Mouse (Mus musculus): ENCODE data around the gene Med14.

The Med14 gene

DNA sequence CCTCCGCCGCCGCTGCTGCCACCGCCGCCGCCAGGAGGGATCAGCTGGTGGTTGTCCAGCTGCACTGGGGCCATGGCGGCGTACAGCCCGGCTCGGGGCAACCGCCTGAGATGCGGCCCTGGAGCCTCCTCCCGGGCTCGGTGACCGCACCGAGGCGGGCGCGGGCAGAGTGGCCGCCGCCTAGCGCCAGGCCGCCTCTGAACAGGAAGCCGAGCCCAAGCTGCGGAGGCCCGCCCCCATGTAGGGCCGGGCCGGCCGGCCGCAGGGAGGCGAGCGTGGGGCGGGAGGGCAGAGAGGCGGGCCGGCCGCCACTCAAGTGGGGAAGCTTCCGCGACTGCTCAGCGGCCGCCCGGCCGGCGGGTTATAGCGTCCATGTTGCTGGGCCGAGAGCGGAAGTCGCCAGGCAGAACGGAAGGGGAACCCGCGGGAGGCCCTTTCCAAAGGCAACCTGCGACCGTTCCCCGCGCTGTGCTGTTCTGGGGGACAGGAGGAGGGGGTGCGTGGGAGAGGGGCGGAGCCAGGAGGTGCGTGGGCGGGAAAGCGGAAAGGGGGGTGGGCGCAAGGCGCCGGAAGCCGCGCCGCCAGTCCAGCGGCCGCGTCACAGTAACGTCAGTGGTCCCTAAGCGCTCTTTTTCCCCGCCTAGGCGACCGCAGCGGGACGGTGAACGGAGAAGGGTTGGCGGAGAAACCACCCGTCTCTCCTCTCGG is at the start of gene Med14:
Gene Med14 (minus strand): TSS at position 448 of the 708 bp plus-strand sequence.
- peak; percentile 94 for DNase-seq (ENCODE audit: low read depth, low spot score)

- DNase-seq (ENCODE audit: low read depth, low spot score): no peak
Observed at GRCm38 (mm10) chrX:12800559-12800958, 38.7 kb upstream of the Med14 start.

DNA sequence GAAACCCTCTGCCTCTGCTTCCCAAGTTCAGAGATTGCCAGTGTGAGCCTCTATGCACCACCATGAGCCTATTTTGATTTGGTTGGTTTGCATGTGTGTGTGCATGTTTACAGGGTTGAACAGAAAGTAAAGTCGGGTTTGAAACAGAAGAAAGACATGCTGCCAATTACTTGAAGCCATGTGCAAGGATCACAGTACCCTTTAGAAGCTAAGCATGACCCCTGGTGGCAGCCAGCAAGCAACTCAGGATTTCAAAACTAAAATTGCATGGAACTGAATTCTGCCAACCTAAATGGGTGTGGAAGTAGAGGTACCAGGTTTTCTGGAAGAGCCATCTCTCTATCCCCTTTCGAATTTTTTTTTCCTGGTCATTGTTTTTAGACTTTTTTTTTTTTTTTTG is 33.0 kb upstream of the Med14 start:
- DNase-seq (ENCODE audit: low read depth, low spot score): peak; percentile 60

GRCm38 (mm10) chrX:12791674-12792340 is 29.9 kb upstream of the Med14 start:
- DNase-seq (ENCODE audit: low read depth, low spot score): no peak

DNA sequence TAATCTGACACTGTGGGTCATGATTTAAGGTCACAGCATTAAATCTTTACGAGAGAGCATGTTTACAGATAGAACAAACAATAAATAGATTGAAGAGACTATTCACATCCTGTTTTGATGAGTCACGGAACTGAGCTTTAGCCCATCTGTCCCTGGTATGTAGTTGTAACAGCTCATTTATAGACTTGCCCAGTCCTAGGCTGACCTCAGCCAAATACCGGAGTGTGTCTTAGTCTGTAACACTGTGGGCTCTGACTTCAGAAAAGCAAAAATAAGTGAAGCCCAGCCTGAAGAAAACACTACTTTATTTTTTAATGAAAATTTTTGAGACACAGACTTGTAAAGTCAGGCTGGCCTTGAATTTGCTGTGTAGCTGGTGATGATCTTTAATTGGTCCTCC is 11.4 kb upstream of the Med14 start:
- DNase-seq (ENCODE audit: low read depth, low spot score): no peak

DNA sequence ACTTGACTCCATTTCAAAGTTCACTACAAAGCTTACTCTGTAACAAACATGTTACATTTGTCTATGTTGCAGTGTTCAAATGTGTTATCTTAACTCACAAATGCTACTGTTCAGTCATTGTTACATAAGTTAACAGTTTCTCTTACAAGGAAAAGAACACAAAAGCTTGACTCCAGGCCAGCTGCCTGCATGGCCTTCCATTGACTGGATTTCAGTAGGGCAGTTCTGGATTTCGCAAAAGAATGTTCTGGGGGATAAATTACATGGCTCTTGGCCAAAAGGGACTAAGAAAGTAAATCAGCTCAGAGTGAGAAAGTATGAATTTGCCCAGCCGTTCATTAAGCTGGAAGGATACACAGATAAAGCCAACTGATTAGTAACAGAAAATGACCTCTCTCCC is 9.7 kb upstream of the Med14 start:
- DNase-seq (ENCODE audit: low read depth, low spot score): no peak

GRCm38 (mm10) chrX:12768571-12768970 is 6.7 kb upstream of the Med14 start:
- DNase-seq (ENCODE audit: low read depth, low spot score): no peak

GRCm38 (mm10) chrX:12766846-12767564 is 5.1 kb upstream of the Med14 start:
- DNase-seq (ENCODE audit: low read depth, low spot score): peak; percentile 69

- no peak for DNase-seq (ENCODE audit: low read depth, low spot score)
Observed at GRCm38 (mm10) chrX:12763127-12763834, 1.4 kb upstream of the Med14 start.

DNA sequence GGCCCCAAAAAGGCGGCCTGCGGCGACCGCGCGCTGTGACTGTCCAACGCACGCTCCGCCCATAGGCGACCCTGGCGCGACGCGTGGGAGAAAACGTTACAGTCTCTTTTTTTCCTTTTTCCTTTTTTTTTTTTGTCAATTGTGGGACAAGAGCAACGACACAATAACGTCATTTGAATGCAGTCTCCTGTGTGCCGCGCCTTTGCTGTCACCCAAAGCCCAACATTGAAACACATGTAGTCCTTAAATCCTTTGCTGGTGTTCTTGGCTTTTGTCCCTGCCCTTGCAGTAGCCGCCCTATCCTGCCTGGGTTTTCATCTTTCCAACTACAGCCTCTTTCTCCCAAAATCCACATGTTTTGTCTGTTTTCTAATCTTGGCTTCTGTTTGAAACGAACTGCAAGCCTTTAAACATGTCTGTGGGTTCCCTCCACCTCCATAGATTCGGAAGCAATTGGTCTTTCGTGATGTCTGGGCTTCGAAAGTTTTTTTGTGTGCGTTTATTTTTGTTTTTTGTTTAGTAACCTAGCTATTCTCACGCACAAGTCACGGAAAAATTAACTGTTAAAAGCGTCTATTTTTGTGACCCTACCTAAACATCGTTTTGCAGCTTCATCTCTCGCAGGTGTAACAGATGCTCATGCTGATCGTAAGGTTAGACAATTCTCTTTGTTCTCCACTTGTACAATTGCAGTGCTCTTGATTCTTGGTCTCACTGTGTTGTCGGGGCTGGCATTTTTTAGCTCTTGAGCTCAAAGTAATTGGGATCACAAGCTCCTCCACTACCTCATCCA is 657 bp upstream of the Med14 start:
- DNase-seq (ENCODE audit: low read depth, low spot score): no peak

DNA sequence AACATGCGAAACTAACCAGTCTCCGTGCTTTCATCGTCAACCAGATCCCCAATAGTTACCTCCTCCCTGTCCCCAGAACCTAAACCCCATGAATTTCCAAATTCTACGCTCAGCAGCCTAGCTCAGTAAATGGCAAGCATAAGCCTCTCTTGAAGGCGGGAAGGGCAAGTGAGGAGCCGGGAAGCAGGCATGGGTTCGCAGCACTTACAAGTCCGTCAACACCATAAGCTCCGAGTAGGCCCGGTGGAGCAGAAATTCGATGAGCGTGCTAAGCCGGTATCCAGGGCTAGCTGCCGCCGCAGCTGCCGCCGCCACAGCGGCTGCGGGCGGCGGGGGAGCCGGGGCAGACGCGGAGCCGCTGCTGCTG is 631 bp downstream of the Med14 start:
- DNase-seq (ENCODE audit: low read depth, low spot score): no peak

- peak; percentile 13 for DNase-seq (ENCODE audit: low read depth, low spot score)
Observed at GRCm38 (mm10) chrX:12760501-12760900, 1.4 kb downstream of the Med14 start.

DNA sequence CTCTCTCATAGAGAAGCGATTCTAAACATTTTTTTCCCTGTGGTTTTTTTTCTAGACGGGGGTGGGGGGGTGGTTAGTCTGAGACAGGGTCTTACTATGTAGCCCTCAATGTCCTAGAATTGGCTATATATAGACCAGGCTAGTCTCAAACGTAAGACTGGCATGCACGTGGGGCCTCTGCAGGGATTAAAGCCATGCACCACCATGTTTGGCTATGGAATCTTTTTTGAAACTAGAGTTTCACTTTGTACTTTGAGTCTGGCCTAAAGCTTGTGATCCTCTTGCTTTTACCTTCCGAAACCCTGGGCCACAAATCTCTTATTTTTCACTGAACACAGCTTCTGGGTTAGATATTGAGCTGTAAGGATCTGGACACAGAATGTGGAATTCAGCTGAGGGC is 2.2 kb downstream of the Med14 start:
- DNase-seq (ENCODE audit: low read depth, low spot score): peak; percentile 21

DNA sequence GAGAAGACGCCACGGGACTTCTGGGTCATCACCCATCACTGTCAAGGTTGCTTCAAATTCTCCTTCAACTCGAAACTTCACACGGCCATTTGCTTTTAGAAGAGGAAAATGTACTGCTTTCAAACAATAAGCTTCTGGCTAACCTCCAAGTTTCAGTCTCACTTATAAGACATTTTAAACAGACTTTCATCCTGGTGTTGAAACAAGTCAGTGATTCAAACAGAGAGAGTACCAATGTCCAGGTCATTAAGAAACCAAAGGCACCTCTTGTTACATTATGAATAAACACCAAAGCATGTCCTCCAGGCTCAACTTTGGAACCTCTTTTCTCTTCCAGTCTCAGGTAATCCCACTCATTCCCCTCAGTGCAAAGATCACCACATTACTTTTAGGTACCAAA is 14.0 kb downstream of the Med14 start:
- DNase-seq (ENCODE audit: low read depth, low spot score): no peak

DNA sequence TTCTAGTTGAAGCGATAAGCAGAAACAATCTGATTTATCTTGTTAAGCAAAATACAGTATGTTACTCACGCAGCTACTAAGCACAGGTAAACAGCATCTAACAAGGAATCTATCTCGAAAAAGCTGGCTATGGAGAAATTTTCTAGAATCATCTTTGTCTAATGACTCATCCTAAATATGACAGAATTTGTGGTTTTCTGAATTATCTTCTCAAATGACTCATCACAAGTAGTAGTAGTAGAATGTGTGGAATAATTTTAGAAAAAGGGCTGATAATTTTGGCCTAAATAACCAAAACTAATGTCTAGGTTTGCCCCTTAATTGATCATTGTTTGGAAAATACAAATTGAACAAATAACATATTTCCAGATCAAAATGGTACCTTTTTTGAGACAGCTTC is 15.1 kb downstream of the Med14 start:
- no peak for DNase-seq (ENCODE audit: low read depth, low spot score)

DNA sequence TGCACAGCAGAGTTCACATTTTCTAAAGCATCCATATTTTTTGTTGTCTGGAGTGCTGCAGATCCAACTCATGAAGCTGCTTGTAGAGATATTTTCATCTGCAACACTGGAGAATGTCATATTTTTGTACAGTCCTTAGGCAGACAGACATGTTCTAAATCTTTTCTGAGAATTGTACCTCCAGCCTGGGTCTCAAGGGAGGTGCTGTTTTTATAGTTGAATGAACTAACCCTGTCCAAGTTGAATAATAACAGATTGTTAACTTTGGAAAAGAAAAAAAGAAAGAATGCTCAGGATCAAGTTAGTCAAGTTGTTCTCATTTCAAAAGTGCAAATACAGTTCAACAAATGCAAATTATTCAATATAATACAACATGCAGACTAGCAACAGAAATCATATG is 21.5 kb downstream of the Med14 start:
- no peak for DNase-seq (ENCODE audit: low read depth, low spot score)

DNA sequence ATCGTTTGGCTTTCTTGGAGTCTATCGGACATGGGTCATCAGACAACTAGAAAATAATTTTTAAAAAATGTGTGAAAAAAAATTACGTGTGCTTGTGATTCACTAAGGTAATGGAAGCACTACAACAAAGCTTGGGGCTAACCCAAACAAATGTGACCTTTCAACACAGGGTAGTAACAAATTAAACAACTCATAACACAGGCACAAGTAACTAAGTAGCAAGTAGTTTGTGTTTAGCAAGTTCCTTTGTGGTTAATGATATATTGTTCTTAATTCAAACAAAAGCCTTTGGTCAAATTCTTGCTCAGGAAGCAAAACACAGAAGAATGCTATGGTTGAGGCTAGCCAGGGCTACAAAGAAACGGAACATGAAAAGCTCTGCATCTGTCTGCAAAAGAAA is 45.8 kb downstream of the Med14 start:
- no peak for DNase-seq (ENCODE audit: low read depth, low spot score)

DNA sequence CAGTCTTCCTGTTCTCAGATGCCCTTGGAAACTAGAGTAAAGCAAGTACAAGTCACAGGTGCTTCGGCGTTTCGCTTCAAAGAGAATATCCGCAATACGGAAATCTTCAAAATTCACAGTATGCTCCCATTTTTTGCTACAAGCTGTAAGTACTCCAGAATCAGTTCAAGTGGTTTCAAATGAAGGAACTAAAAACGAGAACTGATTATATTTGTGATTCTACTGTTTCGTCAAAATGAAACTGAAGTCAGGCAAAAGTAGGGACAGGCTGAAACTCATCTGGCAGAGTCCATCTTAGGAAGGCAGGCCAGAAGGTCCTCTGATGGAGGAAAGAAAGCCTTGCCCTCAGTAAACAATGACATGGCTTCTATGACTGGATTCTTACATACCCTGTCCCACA is 48.1 kb downstream of the Med14 start:
- no peak for DNase-seq (ENCODE audit: low read depth, low spot score)

- DNase-seq (ENCODE audit: low read depth, low spot score): no peak
Observed at GRCm38 (mm10) chrX:12686910-12687309, 75.0 kb downstream of the Med14 start.

- DNase-seq (ENCODE audit: low read depth, low spot score): no peak
Observed at GRCm38 (mm10) chrX:12686071-12686470, 75.8 kb downstream of the Med14 start.

- DNase-seq (ENCODE audit: low read depth, low spot score): peak; percentile 65
Observed at GRCm38 (mm10) chrX:12677396-12677795, 84.5 kb downstream of the Med14 start.
